Mouse (Mus musculus): ENCODE results near the gene Pkm. TPM values are rescaled to one million over a fixed set of nuclear protein-coding genes. Genes with fewer than 3 reads are reported as not detected.

Gene Pkm
- 1,000 to 10,000 TPM in 1 of 2 experiments, 100 to 1,000 TPM in 1; 810 to 1,266 TPM for polyA plus RNA-seq (2017; shearing (Covaris generic))

- peak; percentile 77 for ATAC-seq
Measured at GRCm38 (mm10) chr9:59655958-59656634, at the start of gene Pkm. Gene Pkm (plus strand): TSS chr9:59656368.

GRCm38 (mm10) chr9:59610950-59611349 is 45.2 kb upstream of the Pkm start:
- ATAC-seq: no peak

GRCm38 (mm10) chr9:59615797-59616196 is 40.4 kb upstream of the Pkm start:
- ATAC-seq: no peak

- peak; percentile 95 for ATAC-seq
Measured at GRCm38 (mm10) chr9:59616622-59617306, 39.4 kb upstream of the Pkm start, which contains the start of gene Parp6. Gene Parp6 (plus strand): TSS chr9:59617284.

GRCm38 (mm10) chr9:59617307-59617973 is 38.7 kb upstream of the Pkm start:
- ATAC-seq: no peak

- no peak for ATAC-seq
Measured at GRCm38 (mm10) chr9:59638372-59638771, 17.8 kb upstream of the Pkm start.

- no peak for ATAC-seq
Measured at GRCm38 (mm10) chr9:59639936-59640335, 16.2 kb upstream of the Pkm start.

- no peak for ATAC-seq
Measured at GRCm38 (mm10) chr9:59641320-59641719, 14.8 kb upstream of the Pkm start.

- no peak for ATAC-seq
Measured at GRCm38 (mm10) chr9:59649911-59650310, 6.3 kb upstream of the Pkm start.

- no peak for ATAC-seq
Measured at GRCm38 (mm10) chr9:59653371-59653770, 2.8 kb upstream of the Pkm start.

- ATAC-seq: no peak
Measured at GRCm38 (mm10) chr9:59654450-59654983, 1.7 kb upstream of the Pkm start.

- peak; percentile 2 for ATAC-seq
Measured at GRCm38 (mm10) chr9:59656635-59657617, 758 bp downstream of the Pkm start.

GRCm38 (mm10) chr9:59658146-59658545 is 2.0 kb downstream of the Pkm start:
- no peak for ATAC-seq

- peak; percentile 57 for ATAC-seq
Measured at GRCm38 (mm10) chr9:59659036-59660026, 3.2 kb downstream of the Pkm start.

- no peak for ATAC-seq
Measured at GRCm38 (mm10) chr9:59660421-59660820, 4.3 kb downstream of the Pkm start.

GRCm38 (mm10) chr9:59661298-59661975 is 5.3 kb downstream of the Pkm start:
- ATAC-seq: no peak

- ATAC-seq: no peak
Measured at GRCm38 (mm10) chr9:59663226-59663625, 7.1 kb downstream of the Pkm start.

- ATAC-seq: no peak
Measured at GRCm38 (mm10) chr9:59663957-59664356, 7.8 kb downstream of the Pkm start.

- no peak for ATAC-seq
Measured at GRCm38 (mm10) chr9:59664664-59665256, 8.6 kb downstream of the Pkm start.

GRCm38 (mm10) chr9:59666016-59666415 is 9.8 kb downstream of the Pkm start:
- ATAC-seq: no peak
